Mouse (Mus musculus) frontal cortex, adult 2 months (tissue): ENCODE data around the gene Gon4l. TPM values are rescaled to one million over a fixed set of nuclear protein-coding genes. Genes with fewer than 3 reads are reported as not detected.
A peak's percentile ranks its signal among the peaks of the same experiment; 100 is the strongest.
"Not testable (repeated sequence)": the region's sequence is repeated elsewhere in the genome, so short reads cannot be mapped to it uniquely, and the experiment has no call there.

Source experiments
- DNase-seq, 2 experiments: peaks; one replicate each; pipeline ENCODE4 v3.0.0; 2022; ENCODE audit warnings: low spot score in 1 of 2; ENCODE audit errors: extremely low spot score in 1 of 2
- polyA plus RNA-seq: library from polyadenylated mRNA; depleted of rRNA; stranded (reverse); fragments of >200 nt; gene quantifications from 2 replicates; pipeline ENCODE4 v1.2.3, GENCODE M21; 2012; rRNA removed

Gene Gon4l
- 31.4 and 33.3 TPM in 2 replicates for polyA plus RNA-seq

- DNase-seq, result peak in 1 of 2 experiments; percentile 46
Measured at GRCm38 (mm10) chr3:88834951-88835491, at the start of gene Gon4l. Gon4l (plus strand) TSS chr3:88835231.

DNA sequence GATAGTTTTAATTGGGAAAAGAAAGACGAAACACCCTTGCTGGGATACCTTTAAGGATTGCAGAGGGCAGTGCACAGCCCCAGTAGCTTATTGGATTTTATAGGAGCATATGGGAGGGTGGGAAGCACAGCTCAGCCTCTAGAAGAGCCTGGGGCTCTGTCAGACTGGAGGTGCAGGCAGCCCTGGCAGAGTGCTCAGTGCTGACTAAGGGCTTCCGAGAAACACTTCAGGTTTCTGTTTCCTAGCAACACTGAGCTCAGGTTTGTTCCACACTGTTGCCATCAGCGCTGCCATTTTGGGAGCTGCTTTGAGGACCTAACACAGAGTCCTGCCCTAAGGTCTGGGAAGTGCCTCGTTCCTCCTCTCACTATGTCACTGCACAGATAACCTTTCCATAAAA is 48.7 kb upstream of the Gon4l start:
- not testable (repeated sequence) for DNase-seq

- not testable (repeated sequence) for DNase-seq
Measured at GRCm38 (mm10) chr3:88786805-88787204, 48.2 kb upstream of the Gon4l start.

- not testable (repeated sequence) for DNase-seq
Measured at GRCm38 (mm10) chr3:88788033-88788432, 47.0 kb upstream of the Gon4l start.

DNA sequence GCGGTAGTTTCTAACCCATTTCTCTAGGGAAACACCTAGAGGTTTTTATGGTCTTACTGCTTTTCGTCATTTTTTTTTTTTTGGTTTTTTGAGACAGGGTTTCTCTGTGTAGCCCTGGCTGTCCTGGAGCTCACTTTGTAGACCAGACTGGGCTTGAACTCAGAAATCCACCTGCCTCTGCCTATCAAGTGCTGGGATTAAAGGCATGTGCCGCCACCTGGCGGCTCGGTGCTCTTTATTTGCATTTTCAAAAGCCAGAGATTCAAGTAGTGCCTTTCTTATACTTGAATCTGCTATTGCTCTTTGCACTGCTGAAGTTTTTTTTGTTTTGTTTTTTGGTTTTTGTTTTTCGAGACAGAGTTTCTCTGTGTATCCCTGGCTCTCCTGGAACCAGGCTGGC is 37.5 kb upstream of the Gon4l start:
- DNase-seq, result not testable (repeated sequence)

DNA sequence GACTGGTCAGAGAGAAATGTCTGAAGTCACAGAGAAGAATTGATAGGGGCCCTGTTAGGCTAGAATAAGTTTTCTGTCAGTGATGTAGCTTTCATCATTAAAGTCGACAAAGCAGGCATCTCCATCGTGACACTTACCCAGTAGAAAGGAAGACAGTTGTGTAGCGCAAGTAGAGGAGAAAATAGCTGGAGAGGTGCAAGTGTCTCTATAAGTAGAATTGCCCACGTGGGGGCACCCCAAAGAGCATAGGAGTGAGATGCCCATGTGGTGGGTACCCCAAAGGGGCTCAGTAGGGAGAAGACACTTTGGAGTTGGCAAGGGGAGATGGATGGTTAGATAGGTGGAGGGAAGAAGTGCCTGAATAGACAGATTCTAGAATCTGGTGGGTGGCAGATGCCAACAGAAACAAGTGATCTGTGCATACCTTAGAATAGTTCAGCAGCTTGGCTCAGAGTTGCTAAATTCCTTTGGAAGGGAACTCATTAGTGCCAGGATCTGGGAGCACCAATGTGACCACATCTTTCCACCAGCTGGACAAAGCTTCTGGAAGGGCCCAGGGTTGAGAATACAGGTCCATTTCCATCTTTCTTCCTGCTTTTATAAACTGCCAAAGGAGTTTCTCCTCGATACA is 31.0 kb upstream of the Gon4l start:
- DNase-seq, result no peak

GRCm38 (mm10) chr3:88825710-88826109 is 9.3 kb upstream of the Gon4l start:
- DNase-seq, result peak in 1 of 2 experiments; percentile 48

DNA sequence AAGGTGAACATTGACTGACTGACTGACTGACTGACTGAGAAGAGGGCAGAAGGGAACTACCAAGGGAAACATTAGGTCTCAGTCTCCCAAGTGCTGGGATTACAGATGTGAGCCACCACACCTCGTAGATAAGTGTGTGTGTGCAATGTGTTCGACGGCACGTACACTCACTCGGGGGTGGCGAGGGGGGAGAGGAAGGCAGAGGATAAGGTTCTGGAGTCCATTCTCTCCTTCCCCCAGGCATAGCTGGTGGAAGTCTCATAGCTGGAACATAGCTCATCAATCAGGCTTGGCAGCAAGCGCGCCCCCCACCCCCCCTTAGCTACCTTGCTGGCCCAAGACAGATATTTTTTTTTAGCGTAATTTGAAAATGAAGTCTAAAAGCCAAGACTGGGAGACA is 7.8 kb upstream of the Gon4l start:
- DNase-seq, result no peak

DNA sequence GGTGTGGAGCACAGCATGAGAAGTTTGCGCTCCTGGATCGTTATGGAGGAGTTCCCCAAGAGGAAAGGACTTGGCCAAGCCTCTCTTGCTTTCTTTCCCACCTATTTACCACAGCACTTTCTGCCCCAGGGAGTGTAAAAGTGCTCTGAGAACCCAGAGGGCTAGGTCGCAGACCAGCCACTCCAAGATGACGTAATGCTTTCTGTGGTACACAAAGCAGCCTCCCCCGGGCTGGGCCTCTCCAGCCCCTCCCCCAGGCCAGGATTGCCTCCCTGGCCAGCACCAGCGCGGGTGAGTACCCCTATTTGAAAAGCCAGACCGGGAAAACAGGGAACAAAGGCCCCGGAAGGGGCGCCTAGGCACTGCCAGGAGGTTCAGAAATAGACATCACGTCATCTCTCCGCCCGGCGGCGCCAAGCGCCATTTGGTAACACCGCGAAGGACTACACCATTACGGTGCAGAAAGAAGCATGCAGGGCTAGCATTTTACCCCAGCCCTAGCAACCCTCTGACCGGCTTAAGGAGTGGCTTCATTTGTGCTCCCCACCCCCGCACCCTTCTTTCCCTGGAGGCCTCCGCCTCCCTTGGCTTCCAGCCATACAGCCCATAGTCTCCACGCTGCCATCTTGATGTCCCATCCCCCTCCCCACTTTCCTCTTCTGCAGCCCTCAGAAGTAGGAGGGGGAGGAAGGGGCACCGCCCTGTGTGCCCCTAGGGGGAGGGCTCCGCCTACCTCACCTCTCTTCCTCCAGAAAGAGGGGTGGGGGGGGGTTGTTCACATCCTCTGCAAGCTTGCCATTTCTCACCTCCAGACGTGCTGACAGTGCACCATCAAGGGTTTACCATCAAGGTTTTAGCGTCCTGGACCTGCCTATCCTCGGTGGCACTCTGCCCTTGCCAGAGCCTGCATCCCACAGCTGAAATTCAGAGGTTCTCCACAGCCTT is 3.6 kb upstream of the Gon4l start:
- peak; percentile 80 to 87 for DNase-seq

- peak; percentile 85 to 87 for DNase-seq
Measured at GRCm38 (mm10) chr3:88832388-88832787, 2.6 kb upstream of the Gon4l start.

DNA sequence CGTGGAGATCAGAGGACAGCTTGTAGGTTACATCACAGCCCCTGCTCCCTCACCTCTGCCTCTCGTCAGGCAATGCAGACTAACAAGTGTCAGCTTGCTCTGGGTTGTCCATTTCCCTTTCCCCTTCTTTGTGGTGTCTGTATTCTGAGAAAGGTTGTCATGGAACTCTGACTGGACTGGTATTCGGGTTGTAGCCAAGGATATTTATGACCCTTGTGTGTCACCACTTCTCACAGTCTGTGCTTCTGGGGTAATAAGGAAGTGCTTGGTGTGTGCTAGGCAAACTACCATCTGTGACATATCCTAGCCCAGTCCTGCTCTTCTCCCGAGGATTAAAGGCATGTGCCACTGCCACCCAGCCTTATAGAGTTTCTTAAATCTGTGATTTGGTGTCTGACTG is 14.1 kb downstream of the Gon4l start:
- DNase-seq, result no peak

- no peak for DNase-seq
Measured at GRCm38 (mm10) chr3:88855837-88856236, 20.8 kb downstream of the Gon4l start.

DNA sequence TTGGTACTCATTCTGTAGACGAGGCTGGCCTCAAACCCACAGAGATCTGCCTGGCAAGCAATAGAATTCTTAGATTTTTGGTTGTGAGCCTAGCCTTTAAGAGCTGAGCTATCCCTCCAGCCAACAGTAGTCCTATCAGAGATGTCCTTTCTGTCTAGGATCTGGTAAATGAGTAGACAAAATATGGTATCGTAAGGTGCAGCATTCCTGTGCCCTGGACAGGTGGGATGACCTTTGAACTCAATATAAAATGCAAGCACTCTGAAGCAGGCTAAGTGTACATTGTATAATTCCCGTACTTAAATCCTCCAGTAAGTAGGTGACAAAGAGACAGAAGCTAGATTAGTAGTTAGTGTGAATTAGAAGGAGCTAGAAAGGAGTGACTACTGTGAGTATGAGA is 27.1 kb downstream of the Gon4l start:
- DNase-seq, result no peak

DNA sequence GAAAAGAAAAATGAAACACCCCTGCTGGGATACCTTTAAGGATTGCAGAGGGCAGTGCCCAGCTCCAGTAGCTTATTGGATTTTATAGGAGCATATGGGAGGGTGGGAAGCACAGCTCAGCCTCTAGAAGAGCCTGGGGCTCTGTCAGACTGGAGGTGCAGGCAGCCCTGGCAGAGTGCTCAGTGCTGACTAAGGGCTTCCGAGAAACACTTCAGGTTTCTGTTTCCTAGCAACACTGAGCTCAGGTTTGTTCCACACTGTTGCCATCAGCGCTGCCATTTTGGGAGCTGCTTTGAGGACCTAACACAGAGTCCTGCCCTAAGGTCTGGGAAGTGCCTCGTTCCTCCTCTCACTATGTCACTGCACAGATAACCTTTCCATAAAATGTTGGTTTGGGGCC is 31.7 kb downstream of the Gon4l start:
- peak in 1 of 2 experiments; percentile 16 for DNase-seq

DNA sequence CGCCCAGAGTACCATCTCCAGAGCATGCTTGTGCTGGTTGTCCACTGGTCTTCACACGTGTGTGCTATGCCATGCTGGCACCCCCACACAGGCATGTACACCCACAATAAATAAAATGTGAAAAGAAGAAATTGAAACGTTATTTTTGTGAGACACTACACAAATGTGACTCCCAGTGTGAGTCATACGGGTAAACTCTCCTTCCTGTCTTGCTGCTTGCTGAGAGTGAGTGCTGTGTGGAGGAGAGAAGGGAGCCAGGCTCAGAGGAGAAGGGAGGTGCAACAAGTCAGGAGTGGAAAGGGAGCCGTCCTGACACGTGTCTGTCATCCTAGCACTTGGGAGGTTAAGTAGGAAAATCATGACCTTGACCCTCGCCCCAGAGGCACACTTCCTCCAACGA is 32.1 kb downstream of the Gon4l start:
- DNase-seq, result not testable (repeated sequence)

DNA sequence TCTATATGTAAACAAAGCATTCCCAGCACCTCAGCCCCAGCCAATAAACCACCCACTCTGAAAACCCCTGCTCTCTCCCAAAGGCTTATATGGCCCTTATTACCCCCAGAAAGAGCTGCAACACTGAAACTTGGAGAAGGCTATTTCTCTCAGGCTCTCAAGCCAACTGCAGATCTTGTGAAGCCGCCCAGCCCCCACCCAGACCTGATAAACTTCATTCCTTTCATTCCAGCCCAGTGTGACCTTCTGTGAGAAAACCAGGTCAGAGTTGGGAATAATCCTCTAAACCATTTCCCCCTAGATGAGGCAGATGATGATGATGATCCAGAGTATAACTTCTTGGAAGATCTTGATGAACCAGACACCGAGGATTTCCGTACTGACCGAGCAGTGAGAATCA is 33.4 kb downstream of the Gon4l start:
- not testable (repeated sequence) for DNase-seq

DNA sequence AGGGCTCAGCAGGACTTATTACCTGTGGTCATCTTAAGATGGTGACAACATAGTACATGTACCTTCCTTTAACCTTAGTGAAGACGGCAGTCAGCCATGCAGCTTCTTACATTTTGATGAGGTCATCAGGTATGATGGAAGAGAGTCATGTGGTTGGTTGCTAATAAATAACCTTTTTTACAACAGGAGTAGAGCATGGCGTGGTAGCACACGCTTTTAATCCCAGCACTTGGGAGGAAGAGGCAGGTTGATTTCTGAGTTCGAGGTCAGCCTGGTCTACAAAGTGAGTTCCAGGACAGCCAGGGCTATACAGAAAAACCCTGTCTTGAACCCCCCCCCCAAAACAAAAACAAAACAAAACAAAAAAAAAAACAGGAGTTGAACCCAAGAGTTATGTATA is 47.5 kb downstream of the Gon4l start:
- not testable (repeated sequence) for DNase-seq

- DNase-seq, result not testable (repeated sequence)
Measured at GRCm38 (mm10) chr3:88893011-88893410, 58.0 kb downstream of the Gon4l start.

DNA sequence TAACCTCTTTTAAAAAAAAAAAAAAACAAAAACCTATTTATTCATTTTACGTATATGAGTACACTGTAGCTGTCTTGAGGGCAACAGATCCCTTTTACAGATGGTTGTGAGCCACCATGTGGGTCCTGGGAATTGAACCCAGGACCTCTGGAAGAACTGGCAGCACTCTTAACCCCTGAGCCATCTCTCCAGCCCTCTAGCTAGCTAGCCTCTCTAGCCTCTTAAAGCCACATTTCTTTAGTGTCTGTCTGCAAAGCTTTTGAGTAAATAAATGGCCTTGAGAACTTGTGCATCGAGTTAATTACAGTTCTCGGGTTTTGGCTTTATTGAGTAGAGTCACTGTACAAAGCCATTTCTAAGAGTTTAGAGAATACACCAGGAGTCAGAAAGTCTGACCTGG is 69.8 kb downstream of the Gon4l start:
- no peak for DNase-seq

- peak in 1 of 2 experiments; percentile 40 for DNase-seq
Measured at GRCm38 (mm10) chr3:88905209-88905608, 70.2 kb downstream of the Gon4l start.

DNA sequence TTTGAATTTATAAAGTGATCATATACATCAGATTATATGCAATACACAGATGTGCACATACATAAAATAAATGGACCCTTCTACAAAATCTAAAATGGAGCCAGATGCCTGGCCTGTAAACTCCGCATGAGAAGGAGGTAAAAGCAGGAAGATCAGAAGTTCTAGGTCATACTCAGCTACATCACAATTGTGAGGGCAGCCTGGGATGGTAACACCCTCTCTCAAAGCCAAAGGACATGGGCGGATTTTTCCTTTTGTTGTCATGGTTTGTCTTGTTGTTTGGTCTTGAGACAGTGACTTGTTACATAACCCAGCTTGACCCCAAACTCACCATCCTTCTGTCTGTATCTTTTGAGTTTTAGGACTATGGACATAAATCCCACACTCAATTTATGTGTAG is 70.7 kb downstream of the Gon4l start:
- no peak for DNase-seq
